Comparison of ENCODE assay signal across 7 mouse cellular contexts in genomic region chr5:122401303-122401640, GRCm38 (mm10). TPM values are rescaled to one million over a fixed set of nuclear protein-coding genes. Genes with fewer than 3 reads are reported as not detected.
DNase-seq lines count a peak whose midpoint lies in the region; TF ChIP-seq lines count a peak whose summit lies in the region.

No protein-coding gene starts in this region.

- H3K27ac ChIP-seq in ES-Bruce4 (ENCODE audit: insufficient read depth, low read length) = no peak overlapping the region

- H3K27me3 ChIP-seq in ES-Bruce4 (ENCODE audit: control insufficient read depth, insufficient read depth, low read length, poor library complexity, severe bottlenecking) = no peaks in the 10 kb centered on the region

- TF ChIP-seq POLR2A in ES-Bruce4 (IDR thresholded peaks at IDR 0.05; ENCODE audit: insufficient read depth, low read length) = no peak

- no peak for TF ChIP-seq EP300 in ES-Bruce4 (IDR thresholded peaks at IDR 0.05; ENCODE audit: insufficient read depth, low read depth, low read length)

- peak; percentile 98 for TF ChIP-seq CTCF in ES-Bruce4 (IDR thresholded peaks at IDR 0.05; ENCODE audit: low read depth, low read length)

- peak; percentile 44 for DNase-seq in A20 (ENCODE audit: low read depth, low spot score)
- DNase-seq in cerebellum, adult 11 months = peak; percentile 75
- peak; percentile 82 for DNase-seq in gastrocnemius, adult 18-20 months (ENCODE audit: low spot score)
- DNase-seq in kidney, postnatal 10 days = peak; percentile 83
- peak; percentile 77 for DNase-seq in lung, postnatal 10 days
- DNase-seq in skeletal muscle tissue, adult 2 months (ENCODE audit: low read depth, low spot score) = peak; percentile 36

- H3K4me1 ChIP-seq in ES-Bruce4 (ENCODE audit: control insufficient read depth, insufficient read depth, low read length) = no peaks in the 10 kb centered on the region

- no peak overlapping the region for H3K4me3 ChIP-seq in ES-Bruce4 (ENCODE audit: low read depth, low read length)

- peaks cover 7% of the 10 kb centered on the region; the same call in 1 of the 2 replicates for H3K36me3 ChIP-seq in ES-Bruce4 (ENCODE audit: control insufficient read depth, insufficient read depth, low read length, poor library complexity, severe bottlenecking)

- no peaks in the 10 kb centered on the region for H3K9me3 ChIP-seq in ES-Bruce4 (replicated peaks; ENCODE audit: control insufficient read depth, insufficient read depth, low read length, poor library complexity, severe bottlenecking)

- H3K9ac ChIP-seq in ES-Bruce4 (ENCODE audit: low read depth, poor library complexity, severe bottlenecking) = no peak overlapping the region

RNA-seq across cellular contexts. Expression of gene Arpc3, which starts 9.6 kb away (rescaled TPM):
- polyA plus RNA-seq in ES-Bruce4 (2011; ENCODE audit: insufficient read depth, insufficient read length, low read depth, missing spikeins) = 289 and 303 TPM in 2 replicates
- total RNA-seq in gastrocnemius, adult 18-20 months (2021) = 10 to 100 TPM; 54.0 to 63.0 TPM

RNA-seq across cellular contexts. Expression of gene Anapc7, which starts 20.2 kb away (rescaled TPM):
- 41.7 and 41.9 TPM in 2 replicates for polyA plus RNA-seq in ES-Bruce4 (2011; ENCODE audit: insufficient read depth, insufficient read length, low read depth, missing spikeins)
- 10 to 100 TPM; 14.9 to 16.0 TPM for total RNA-seq in gastrocnemius, adult 18-20 months (2021)

RNA-seq across cellular contexts. Expression of gene Fam216a, which starts 29.1 kb away (rescaled TPM):
- 57.0 and 58.5 TPM in 2 replicates for polyA plus RNA-seq in ES-Bruce4 (2011; ENCODE audit: insufficient read depth, insufficient read length, low read depth, missing spikeins)
- total RNA-seq in gastrocnemius, adult 18-20 months (2021) = 1 to 10 TPM; 4.5 to 5.4 TPM

RNA-seq across cellular contexts. Expression of gene Gpn3, which starts 29.6 kb away (rescaled TPM):
- 69.3 and 71.9 TPM in 2 replicates for polyA plus RNA-seq in ES-Bruce4 (2011; ENCODE audit: insufficient read depth, insufficient read length, low read depth, missing spikeins)
- 10 to 100 TPM; 32.8 to 35.3 TPM for total RNA-seq in gastrocnemius, adult 18-20 months (2021)

RNA-seq across cellular contexts. Expression of gene Vps29, which starts 47.1 kb away (rescaled TPM):
- polyA plus RNA-seq in ES-Bruce4 (2011; ENCODE audit: insufficient read depth, insufficient read length, low read depth, missing spikeins) = 99.0 and 105 TPM in 2 replicates
- 10 to 100 TPM; 43.7 to 48.5 TPM for total RNA-seq in gastrocnemius, adult 18-20 months (2021)
